Mouse (Mus musculus) cerebellum, adult 9-11 months (tissue): Measurements from ENCODE around the gene Zfyve28.
A peak's percentile ranks its signal among the peaks of the same experiment; 100 is the strongest.

ENCODE experiments used
- DNase-seq: peaks from one replicate; pipeline ENCODE4 v3.0.0; 2022

The Zfyve28 gene

GRCm38 (mm10) chr5:34285285-34285684 is 3.0 kb downstream of the Zfyve28 start:
- no peak for DNase-seq

- peak; percentile 69 for DNase-seq
Measured at GRCm38 (mm10) chr5:34284156-34284750, 4.0 kb downstream of the Zfyve28 start.

GRCm38 (mm10) chr5:34283355-34283754 is 4.9 kb downstream of the Zfyve28 start:
- peak; percentile 62 for DNase-seq

GRCm38 (mm10) chr5:34280976-34281375 is 7.3 kb downstream of the Zfyve28 start:
- no peak for DNase-seq

- DNase-seq, result no peak
Measured at GRCm38 (mm10) chr5:34279214-34279613, 9.0 kb downstream of the Zfyve28 start.

- no peak for DNase-seq
Measured at GRCm38 (mm10) chr5:34278058-34278457, 10.2 kb downstream of the Zfyve28 start.

GRCm38 (mm10) chr5:34276746-34277145 is 11.5 kb downstream of the Zfyve28 start:
- no peak for DNase-seq

GRCm38 (mm10) chr5:34276191-34276590 is 12.1 kb downstream of the Zfyve28 start:
- peak; percentile 64 for DNase-seq

GRCm38 (mm10) chr5:34274676-34275293 is 13.5 kb downstream of the Zfyve28 start:
- peak; percentile 66 for DNase-seq

GRCm38 (mm10) chr5:34274268-34274667 is 14.0 kb downstream of the Zfyve28 start:
- peak; percentile 91 for DNase-seq

- no peak for DNase-seq
Measured at GRCm38 (mm10) chr5:34273251-34273681, 15.0 kb downstream of the Zfyve28 start.

GRCm38 (mm10) chr5:34271743-34272142 is 16.5 kb downstream of the Zfyve28 start:
- peak; percentile 51 for DNase-seq

- peak; percentile 82 for DNase-seq
Measured at GRCm38 (mm10) chr5:34269921-34270465, 18.3 kb downstream of the Zfyve28 start.

- DNase-seq, result peak; percentile 99
Measured at GRCm38 (mm10) chr5:34269197-34269920, 18.9 kb downstream of the Zfyve28 start.

GRCm38 (mm10) chr5:34266065-34266464 is 22.2 kb downstream of the Zfyve28 start:
- DNase-seq, result no peak

GRCm38 (mm10) chr5:34259172-34259816 is 29.0 kb downstream of the Zfyve28 start:
- DNase-seq, result no peak

- no peak for DNase-seq
Measured at GRCm38 (mm10) chr5:34255189-34255588, 33.1 kb downstream of the Zfyve28 start.

GRCm38 (mm10) chr5:34254309-34254708 is 33.9 kb downstream of the Zfyve28 start:
- DNase-seq, result no peak

GRCm38 (mm10) chr5:34252967-34253519 is 35.2 kb downstream of the Zfyve28 start:
- no peak for DNase-seq

- no peak for DNase-seq
Measured at GRCm38 (mm10) chr5:34252307-34252966, 35.8 kb downstream of the Zfyve28 start.

GRCm38 (mm10) chr5:34251794-34252193 is 36.5 kb downstream of the Zfyve28 start:
- no peak for DNase-seq

- DNase-seq, result no peak
Measured at GRCm38 (mm10) chr5:34250090-34250489, 38.2 kb downstream of the Zfyve28 start.
